Mouse (Mus musculus): Measurements from ENCODE around the gene Arhgap19.

GRCm38 (mm10) chr19:41821436-41821835, 19.6 kb upstream of the Arhgap19 start:
- TF ChIP-seq CTCF (conservative IDR thresholded peaks at IDR 0.05 in 1 of 2, IDR thresholded peaks at IDR 0.05 in 1 of 2; ENCODE audit: low read depth in 2 of 2, low read length in 2 of 2) (no peak), ZNF384 (IDR thresholded peaks at IDR 0.05; ENCODE audit: low read depth, low read length) (no peak), POLR2AphosphoS2 (IDR thresholded peaks at IDR 0.05; ENCODE audit: low read depth, low read length) (no peak), NRF1 (IDR thresholded peaks at IDR 0.05; ENCODE audit: low read depth, low read length) (no peak)

All from CH12.LX (cell line).